Mouse (Mus musculus) forebrain, embryonic 14.5 days (tissue): ENCODE results near the gene Samhd1. TPM values are rescaled to one million over a fixed set of nuclear protein-coding genes. Genes with fewer than 3 reads are reported as not detected.

Experiments
- ATAC-seq: fragments of 200-750 bp; cut with Nextera tagmentation; 2 replicates; pipeline ENCODE4 v1.8.0; 2017; ENCODE audit warnings: mild to moderate bottlenecking, moderate library complexity
- DNase-seq: peaks from one replicate; pipeline ENCODE4 v3.0.0-alpha.2; 2015; ENCODE audit warnings: low spot score
- H3K27ac ChIP-seq: fragments of 300-500 bp; sonication (generic); 2 replicates; pipeline ENCODE4 v1.5.1; 2014; ENCODE audit warnings: low read depth, mild to moderate bottlenecking, control low read depth, low read length, moderate library complexity
- H3K27me3 ChIP-seq: fragments of 300-500 bp; sonication (generic); replicated peaks from 2 replicates; pipeline ENCODE4 v1.6.1; 2014; ENCODE audit warnings: low read length, control low read depth, mixed read lengths; ENCODE audit not compliant: control insufficient read depth, insufficient read depth
- H3K36me3 ChIP-seq: fragments of 300-500 bp; sonication (generic); 2 replicates; pipeline ENCODE4 v1.6.1; 2014; ENCODE audit warnings: low read length, control low read depth; ENCODE audit not compliant: control insufficient read depth, insufficient read depth
- H3K4me1 ChIP-seq: fragments of 300-500 bp; sonication (generic); 2 replicates; pipeline ENCODE4 v1.6.1; 2014; ENCODE audit warnings: antibody characterized with exemption, low read length, control low read depth; ENCODE audit not compliant: control insufficient read depth, insufficient read depth
- H3K4me2 ChIP-seq: fragments of 300-500 bp; sonication (generic); 2 replicates; pipeline ENCODE4 v1.6.1; 2014; ENCODE audit warnings: mild to moderate bottlenecking, control low read depth, low read length
- H3K4me3 ChIP-seq: fragments of 300-500 bp; sonication (generic); 2 replicates; pipeline ENCODE4 v1.5.1; 2014; ENCODE audit warnings: low read depth, low read length, control low read depth
- H3K9ac ChIP-seq: fragments of 300-500 bp; sonication (generic); 2 replicates; pipeline ENCODE4 v1.6.1; 2014; ENCODE audit warnings: mild to moderate bottlenecking, low read length, control low read depth, moderate library complexity
- H3K9me3 ChIP-seq: fragments of 300-500 bp; sonication (generic); replicated peaks from 2 replicates; pipeline ENCODE4 v1.6.1; 2016; ENCODE audit warnings: low read length, control low read depth, mixed read lengths; ENCODE audit not compliant: control insufficient read depth
- WGBS: fragments of 180-500 bp; shearing (Covaris S2); extraction: QIAGEN DNeasy Blood & Tissue Kit; methylation state at CpG from one replicate; pipeline ENCODE4 v1.1.7; 2014; 5-methylcytosine and 5-hydroxymethylcytosine counted together
- polyA plus RNA-seq: library from polyadenylated mRNA; unstranded; fragments of >200 nt; fragmentation: Nextera tagmentation; extraction: Ambion mirVana; gene quantifications from 2 replicates; pipeline ENCODE4 v1.2.1, GENCODE M21; 2014

The Samhd1 gene
- polyA plus RNA-seq, 1 experiment from 2014 or later, result 13.6 TPM

DNA sequence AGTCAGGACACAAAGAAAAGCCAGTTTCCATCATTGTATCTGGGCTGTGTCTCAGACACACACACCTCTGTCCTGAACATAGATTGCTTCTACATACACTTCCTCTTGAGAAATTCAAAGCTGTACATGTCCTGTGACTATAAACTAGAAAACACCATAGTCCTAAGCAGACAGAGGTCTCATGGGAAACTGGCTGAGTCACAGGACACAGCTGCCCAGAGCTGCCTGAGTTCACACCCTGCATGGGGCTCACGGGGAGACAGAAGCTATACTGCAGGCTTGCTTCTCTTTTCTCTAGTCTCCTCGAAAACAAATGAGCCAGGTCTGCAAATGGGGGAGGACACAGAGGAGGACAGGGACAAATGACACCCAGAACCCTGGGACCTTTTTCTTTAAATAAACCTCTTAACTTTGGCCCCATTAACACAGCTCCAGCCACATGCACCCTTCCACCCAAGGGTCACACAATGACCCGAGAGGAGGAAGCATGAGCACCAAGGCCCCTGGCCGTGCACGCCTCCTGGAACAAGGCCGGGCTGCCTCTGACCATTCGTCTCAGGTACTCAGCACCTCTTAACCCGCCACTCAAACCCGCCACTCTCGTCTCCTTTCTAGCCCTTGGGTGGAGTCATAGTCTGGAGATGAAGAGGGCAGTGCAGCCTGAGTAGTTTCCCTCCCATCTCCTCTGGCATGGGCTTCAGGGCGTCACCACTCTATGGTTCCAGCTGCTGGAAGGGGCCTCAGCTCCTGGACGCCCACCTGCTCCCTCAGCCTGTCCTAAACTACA is 35.3 kb downstream of the Samhd1 start:
- DNase-seq (no peak), ATAC-seq (no peak)
- H3K4me3 ChIP-seq, result no peak overlapping the region
- 85% methylated on average over 11 of the region's 12 CpGs for WGBS
- no peaks in the 10 kb centered on the region for H3K9me3 ChIP-seq
- no peak overlapping the region for H3K9ac ChIP-seq
- H3K4me2 ChIP-seq, result no peak overlapping the region
- H3K36me3 ChIP-seq, result peaks cover 23% of the 10 kb centered on the region; the same call in 1 of the 2 replicates
- no peaks in the 10 kb centered on the region for H3K27me3 ChIP-seq
- H3K27ac ChIP-seq, result no peak overlapping the region
- no peaks in the 10 kb centered on the region for H3K4me1 ChIP-seq

DNA sequence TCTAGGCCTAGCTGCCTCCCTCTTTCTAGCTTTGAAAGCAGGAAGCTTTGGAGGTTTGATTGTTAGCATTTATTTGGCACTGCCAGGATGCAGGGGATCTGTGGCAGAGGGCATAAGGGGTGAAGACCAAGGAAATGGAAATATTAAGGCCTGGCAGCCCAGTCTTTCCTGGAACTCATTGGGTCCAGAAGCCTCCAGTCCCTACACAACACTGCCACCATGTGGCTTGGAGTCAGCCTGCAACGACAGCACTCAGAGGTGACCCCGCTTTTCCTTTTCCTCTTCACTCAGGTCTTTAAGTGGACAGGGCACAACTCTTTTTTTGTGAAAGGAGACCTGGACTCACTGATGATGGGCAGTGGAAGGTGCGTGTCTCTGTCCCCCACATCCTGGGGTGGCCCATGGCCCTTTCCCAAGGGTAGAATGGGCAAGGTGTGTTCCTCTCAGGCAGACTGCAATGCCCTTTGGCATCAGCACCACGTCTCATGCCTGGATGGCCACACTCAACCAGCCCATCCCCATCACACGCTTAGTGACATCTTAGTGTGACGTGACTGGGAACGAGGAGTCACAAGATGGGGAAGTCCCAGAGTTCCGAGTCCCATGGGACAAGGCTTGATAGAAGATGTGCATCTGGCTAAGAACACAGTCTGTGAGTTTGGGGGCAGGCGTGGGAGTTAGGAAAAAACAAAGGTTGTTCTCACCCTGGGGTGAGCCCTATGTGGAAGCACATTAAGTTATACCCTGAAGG is 39.9 kb downstream of the Samhd1 start:
- peak; percentile 57 for ATAC-seq

DNA sequence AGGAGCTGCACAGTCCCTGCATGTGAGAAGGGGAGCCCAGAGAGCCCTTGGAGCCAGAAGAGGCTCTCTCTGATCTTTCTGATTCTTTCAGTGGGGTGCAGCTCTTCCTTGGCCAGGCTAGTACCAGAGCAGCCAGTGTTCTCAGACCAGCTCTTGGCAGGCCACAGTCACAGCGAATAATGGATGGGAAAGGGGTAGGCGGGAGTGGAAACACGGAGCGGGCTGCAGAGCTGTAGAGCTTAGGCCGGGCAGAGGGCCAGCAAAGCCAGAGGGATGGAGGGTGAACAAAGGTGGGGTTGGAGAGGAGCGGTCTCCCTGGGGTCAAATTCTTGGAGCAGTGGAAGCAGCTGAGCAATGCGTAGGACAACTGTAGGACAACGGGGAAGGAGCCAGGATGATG is 43.0 kb downstream of the Samhd1 start:
- ATAC-seq (peak; percentile 46), DNase-seq (peak; percentile 61)
- Histone ChIP-seq H3K4me3 (no peak overlapping the region), H3K36me3 (no peaks in the 10 kb centered on the region), H3K27ac (no peak overlapping the region), H3K9me3 (no peaks in the 10 kb centered on the region), H3K27me3 (no peaks in the 10 kb centered on the region), H3K4me1 (no peaks in the 10 kb centered on the region), H3K9ac (peak overlapping the region; percentile 0; the same call in 1 of the 2 replicates), H3K4me2 (no peak overlapping the region)
- 35% methylated on average over 8 of the region's 8 CpGs for WGBS

More for the DNA sequence above, 39.9 kb downstream of the Samhd1 start:
- H3K27ac ChIP-seq, result no peak overlapping the region
- no peak overlapping the region for H3K4me2 ChIP-seq
- peak; percentile 87 for DNase-seq
- H3K9me3 ChIP-seq, result no peaks in the 10 kb centered on the region
- H3K4me3 ChIP-seq, result no peak overlapping the region
- H3K27me3 ChIP-seq, result no peaks in the 10 kb centered on the region
- H3K36me3 ChIP-seq, result 0 out of 2 replicates have a peak, but pooled peaks cover 7% of the 10 kb centered on the region
- H3K4me1 ChIP-seq, result no peaks in the 10 kb centered on the region
- H3K9ac ChIP-seq, result no peak overlapping the region
- 68% methylated on average over 9 of the region's 9 CpGs for WGBS

- Histone ChIP-seq H3K4me1 (no peaks in the 10 kb centered on the region), H3K4me3 (no peak overlapping the region), H3K27ac (no peak overlapping the region), H3K27me3 (no peaks in the 10 kb centered on the region), H3K4me2 (no peak overlapping the region), H3K9me3 (no peaks in the 10 kb centered on the region), H3K9ac (no peak overlapping the region), H3K36me3 (no peaks in the 10 kb centered on the region)
- WGBS, result 81% methylated on average over 14 of the region's 14 CpGs
- DNase-seq, result no peak
- no peak for ATAC-seq
Observed at GRCm38 (mm10) chr2:157087536-157088317, 47.3 kb downstream of the Samhd1 start.

GRCm38 (mm10) chr2:157086796-157087195 is 48.3 kb downstream of the Samhd1 start, which contains the start of gene Tldc2:
TSS of gene Tldc2 (plus strand) at chr2:157087055.
- no peaks in the 10 kb centered on the region for H3K4me1 ChIP-seq
- no peak within 1 kb of the TSS for H3K4me2 ChIP-seq
- no peak within 1 kb of the TSS for H3K27ac ChIP-seq
- WGBS, result 84% methylated on average over 8 of the region's 8 CpGs
- no peaks in the 10 kb centered on the region for H3K36me3 ChIP-seq
- no peak within 1 kb of the TSS for H3K4me3 ChIP-seq
- no peaks in the 10 kb centered on the region for H3K9me3 ChIP-seq
- no peak within 1 kb of the TSS for H3K9ac ChIP-seq
- no peaks in the 10 kb centered on the region for H3K27me3 ChIP-seq
- DNase-seq (no peak), ATAC-seq (no peak)

DNA sequence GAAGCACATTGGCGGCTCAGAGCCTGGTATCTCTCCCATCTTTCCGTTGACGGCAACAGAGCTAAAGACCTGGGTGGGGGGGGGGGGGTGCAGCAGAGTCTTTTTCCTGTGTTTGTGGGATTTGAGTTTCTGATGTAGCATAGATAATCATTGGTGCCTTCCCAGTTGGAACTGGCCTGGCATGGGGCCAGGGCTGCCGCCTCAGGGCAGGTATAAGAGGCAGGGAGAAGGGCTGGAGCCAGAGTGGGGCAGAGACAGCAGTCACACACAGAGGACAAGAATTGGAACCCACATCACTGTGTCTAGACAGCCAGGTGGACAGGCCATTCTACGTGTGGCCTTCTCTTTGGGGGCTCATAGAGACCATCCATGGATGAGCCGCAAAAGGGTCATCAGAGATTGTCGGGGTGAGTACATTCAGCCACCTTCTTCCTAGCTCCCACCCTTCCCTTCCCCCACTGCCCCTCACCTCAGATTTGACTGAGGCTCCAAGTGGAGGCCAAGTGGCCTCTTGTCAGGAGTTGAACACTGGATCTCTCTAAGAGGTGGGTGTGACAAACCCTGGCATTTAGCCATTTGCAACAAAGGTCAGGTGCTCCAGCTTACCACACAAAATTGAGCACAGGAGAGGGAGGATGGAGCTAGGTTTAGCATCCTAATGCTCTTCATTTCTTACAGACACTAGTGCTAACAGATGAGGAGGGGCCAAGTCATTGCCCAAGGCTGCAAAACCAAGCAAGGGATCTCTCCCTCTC is 50.1 kb downstream of the Samhd1 start:
- Histone ChIP-seq H3K27me3 (no peaks in the 10 kb centered on the region), H3K27ac (no peak overlapping the region), H3K9me3 (no peaks in the 10 kb centered on the region), H3K4me1 (peaks cover under 1% of the 10 kb centered on the region; the same call in 1 of the 2 replicates), H3K9ac (no peak overlapping the region), H3K36me3 (no peaks in the 10 kb centered on the region), H3K4me2 (no peak overlapping the region), H3K4me3 (no peak overlapping the region)
- ATAC-seq, result no peak
- no peak for DNase-seq
- WGBS, result 86% methylated on average over 7 of the region's 7 CpGs

DNA sequence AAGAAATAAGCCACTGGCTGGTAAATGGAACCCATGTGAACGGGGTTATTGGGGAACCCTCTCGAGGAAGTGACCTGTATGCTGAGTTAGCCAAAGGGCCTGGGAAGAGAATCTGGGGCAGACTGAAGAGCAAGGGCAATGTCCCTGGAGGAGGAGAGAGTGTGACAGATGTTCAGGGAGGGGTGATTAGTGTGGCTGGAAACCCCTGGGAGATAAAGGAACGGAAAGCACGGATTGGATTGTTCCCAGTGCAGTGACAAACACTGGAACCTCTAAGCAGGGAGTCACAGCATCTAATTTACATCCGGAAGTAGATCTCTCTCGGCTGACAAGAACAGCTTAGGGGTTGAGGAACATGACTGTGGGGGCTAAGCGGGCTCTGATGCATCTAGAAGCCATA is 53.1 kb downstream of the Samhd1 start:
- no peak overlapping the region for H3K27ac ChIP-seq
- no peak for ATAC-seq

GRCm38 (mm10) chr2:157081331-157081730 is 53.7 kb downstream of the Samhd1 start:
- DNase-seq (no peak), ATAC-seq (no peak)
- no peak overlapping the region for H3K27ac ChIP-seq
- H3K9ac ChIP-seq, result no peak overlapping the region
- H3K36me3 ChIP-seq, result no peaks in the 10 kb centered on the region
- no peaks in the 10 kb centered on the region for H3K27me3 ChIP-seq
- no peaks in the 10 kb centered on the region for H3K9me3 ChIP-seq
- peaks cover 18% of the 10 kb centered on the region for H3K4me1 ChIP-seq
- H3K4me3 ChIP-seq, result no peak overlapping the region
- 94% methylated on average over 8 of the region's 8 CpGs for WGBS
- no peak overlapping the region for H3K4me2 ChIP-seq

More for the DNA sequence above, 53.1 kb downstream of the Samhd1 start:
- DNase-seq, result no peak
- Histone ChIP-seq H3K27me3 (no peaks in the 10 kb centered on the region), H3K4me2 (no peak overlapping the region), H3K36me3 (no peaks in the 10 kb centered on the region), H3K4me3 (no peak overlapping the region), H3K9me3 (no peaks in the 10 kb centered on the region), H3K9ac (no peak overlapping the region), H3K4me1 (peaks cover 12% of the 10 kb centered on the region)
- WGBS, result 39% methylated on average over 7 of the region's 7 CpGs
